Mouse (Mus musculus) brain, embryonic 14.5 days (tissue): Measurements from ENCODE around the gene Camk2d. TPM values are rescaled to one million over a fixed set of nuclear protein-coding genes. Genes with fewer than 3 reads are reported as not detected.

Source experiments
- DNase-seq: peaks from one replicate; pipeline ENCODE4 v3.0.0-alpha.2; 2011; ENCODE audit warnings: low read depth
- CTCF ChIP-seq: fragments of 200-500 bp; IDR thresholded peaks from 2 replicates; pipeline ENCODE4 v1.5.1; 2012; ENCODE audit warnings: inconsistent platforms, mild to moderate bottlenecking, moderate library complexity, borderline replicate concordance; ENCODE audit not compliant: insufficient read depth, insufficient read length; ENCODE audit errors: extremely low read depth
- POLR2A ChIP-seq: fragments of 200-500 bp; IDR thresholded peaks from 2 replicates; pipeline ENCODE4 v1.6.1; 2012; ENCODE audit warnings: mild to moderate bottlenecking, inconsistent platforms, borderline replicate concordance; ENCODE audit not compliant: poor library complexity, insufficient read depth, insufficient read length, severe bottlenecking; ENCODE audit errors: extremely low read depth
- polyA plus RNA-seq: library from polyadenylated mRNA; depleted of rRNA; stranded (reverse); fragments of >200 nt; gene quantifications from 2 replicates; pipeline ENCODE4 v1.2.3, GENCODE M21; 2012

Gene Camk2d
- polyA plus RNA-seq, 1 experiment: 84.1 TPM

- DNase-seq: no peak
- no peak for TF ChIP-seq CTCF
- no peak for TF ChIP-seq POLR2A
Measured at GRCm38 (mm10) chr3:126615306-126615705, 19.2 kb downstream of the Camk2d start.

GRCm38 (mm10) chr3:126620152-126620551 lies 24.1 kb downstream of the Camk2d start:
- no peak for DNase-seq
- no peak for TF ChIP-seq CTCF
- TF ChIP-seq POLR2A: no peak

DNA sequence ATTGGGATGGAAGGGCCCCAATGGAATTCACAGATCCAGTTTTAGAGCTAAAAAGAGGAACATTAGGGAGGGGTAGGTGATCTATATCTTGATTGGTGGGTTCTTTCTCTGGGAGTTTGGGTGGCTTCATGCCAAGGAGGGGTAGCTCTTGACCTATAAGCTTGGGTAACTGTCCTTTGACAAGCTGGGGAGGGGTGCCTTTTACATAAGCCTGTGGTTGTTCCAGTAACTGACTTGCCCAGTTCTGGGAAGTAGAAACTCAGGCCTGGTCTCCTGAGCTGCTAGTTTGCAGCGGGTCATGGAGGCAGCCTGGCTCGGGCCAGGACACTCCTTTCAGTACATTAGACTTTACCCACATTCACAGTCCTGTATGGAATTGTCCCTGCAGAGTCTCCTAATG lies 26.4 kb downstream of the Camk2d start:
- DNase-seq: no peak
- TF ChIP-seq CTCF: no peak
- TF ChIP-seq POLR2A: no peak

- no peak for DNase-seq
- TF ChIP-seq CTCF: no peak
- TF ChIP-seq POLR2A: no peak
Measured at GRCm38 (mm10) chr3:126624994-126625763, 29.1 kb downstream of the Camk2d start.

DNA sequence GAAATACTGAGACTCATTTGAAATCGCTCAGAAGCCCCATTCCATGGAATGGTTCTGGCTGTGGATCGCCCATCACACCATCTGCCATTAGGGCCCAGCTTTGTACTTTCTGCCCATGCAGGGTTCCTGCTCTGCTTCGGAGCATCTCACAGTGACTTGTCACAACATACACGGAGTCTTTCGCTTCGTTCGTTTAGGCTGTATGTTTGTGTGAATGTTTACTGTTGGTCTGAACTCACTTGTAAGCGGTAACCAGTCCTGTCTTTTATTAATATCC lies 29.6 kb downstream of the Camk2d start:
- TF ChIP-seq POLR2A: no peak
- TF ChIP-seq CTCF: no peak
- DNase-seq: no peak

DNA sequence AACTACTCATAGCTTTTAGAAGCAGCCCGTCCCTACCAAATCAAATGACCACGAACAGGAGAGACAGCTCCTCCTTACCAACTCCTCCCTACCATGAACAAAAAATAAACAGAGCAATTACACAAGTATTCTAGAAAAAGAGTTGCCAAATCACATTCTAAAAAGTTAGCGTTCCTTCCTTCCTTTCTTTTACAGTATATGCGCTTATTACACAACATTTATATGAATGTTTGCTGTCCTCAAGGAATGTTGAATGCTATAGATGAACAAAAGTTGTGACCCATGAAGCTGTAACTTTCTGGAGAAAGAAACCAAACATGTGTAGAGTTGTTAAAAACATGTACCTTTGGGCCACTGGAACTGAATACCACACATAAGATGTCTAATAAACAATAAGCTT lies 31.9 kb downstream of the Camk2d start:
- TF ChIP-seq CTCF (no peak), POLR2A (no peak)
- no peak for DNase-seq

- no peak for TF ChIP-seq POLR2A
- TF ChIP-seq CTCF: no peak
- no peak for DNase-seq
Measured at GRCm38 (mm10) chr3:126628380-126628779, 32.3 kb downstream of the Camk2d start.

- DNase-seq: no peak
- TF ChIP-seq CTCF (no peak), POLR2A (no peak)
Measured at GRCm38 (mm10) chr3:126629040-126629439, 32.9 kb downstream of the Camk2d start.

DNA sequence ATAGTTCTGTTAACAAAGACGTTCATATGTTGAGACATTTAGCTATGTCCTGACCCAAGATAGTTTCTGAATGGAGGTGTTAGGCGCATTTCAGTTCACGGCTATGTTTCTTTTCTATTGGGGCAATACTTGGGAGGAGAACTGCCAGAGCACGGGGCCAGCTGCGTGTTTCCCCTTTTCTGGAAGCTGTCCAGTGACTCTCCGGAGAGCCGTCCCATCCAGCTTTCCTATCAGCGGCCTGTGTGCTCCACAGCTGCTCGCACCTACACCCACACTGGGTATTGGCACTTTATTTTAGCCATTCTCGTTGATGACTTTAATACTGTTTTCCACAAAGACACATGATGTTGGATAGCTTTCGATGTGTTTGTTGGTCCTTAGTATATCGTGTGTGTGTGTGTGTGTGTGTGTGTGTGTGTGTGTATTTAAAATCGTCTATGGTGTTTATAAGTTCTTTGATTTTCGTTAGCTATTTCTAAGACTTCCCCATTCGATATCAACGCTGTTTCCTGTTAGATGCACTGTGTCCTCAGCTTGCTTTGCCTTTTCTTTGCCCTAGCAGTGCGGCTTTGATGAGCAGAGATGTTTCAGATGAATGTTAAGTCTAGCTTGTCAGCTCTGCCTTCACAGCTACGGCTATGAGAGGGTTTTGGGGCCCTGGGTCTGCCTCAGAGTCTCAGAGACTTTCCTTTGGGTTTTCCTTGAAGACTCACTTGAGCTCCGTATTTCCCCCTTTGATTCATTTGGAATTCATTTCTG lies 34.2 kb downstream of the Camk2d start:
- TF ChIP-seq POLR2A (no peak), CTCF (no peak)
- no peak for DNase-seq

DNA sequence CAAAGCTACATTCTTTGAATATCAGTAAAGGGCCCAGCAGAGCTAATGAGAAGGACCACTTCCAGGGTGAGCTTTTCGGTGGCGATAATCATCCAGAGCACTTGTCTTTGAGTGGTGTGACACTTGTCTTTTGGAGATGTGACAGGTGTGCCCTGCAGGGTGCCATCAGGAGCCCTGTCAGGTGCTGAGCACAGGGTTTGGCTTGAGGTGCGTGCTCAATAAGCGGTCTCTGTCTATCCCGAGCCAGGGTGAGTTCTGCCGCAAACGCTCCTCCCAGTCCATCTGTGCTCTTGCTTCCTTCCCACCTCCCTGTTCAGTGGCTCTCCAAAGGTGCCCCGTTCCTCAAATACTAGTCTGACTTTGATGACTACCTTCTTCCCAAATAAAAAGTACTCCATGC lies 35.5 kb downstream of the Camk2d start:
- no peak for DNase-seq
- TF ChIP-seq POLR2A (no peak), CTCF (no peak)

DNA sequence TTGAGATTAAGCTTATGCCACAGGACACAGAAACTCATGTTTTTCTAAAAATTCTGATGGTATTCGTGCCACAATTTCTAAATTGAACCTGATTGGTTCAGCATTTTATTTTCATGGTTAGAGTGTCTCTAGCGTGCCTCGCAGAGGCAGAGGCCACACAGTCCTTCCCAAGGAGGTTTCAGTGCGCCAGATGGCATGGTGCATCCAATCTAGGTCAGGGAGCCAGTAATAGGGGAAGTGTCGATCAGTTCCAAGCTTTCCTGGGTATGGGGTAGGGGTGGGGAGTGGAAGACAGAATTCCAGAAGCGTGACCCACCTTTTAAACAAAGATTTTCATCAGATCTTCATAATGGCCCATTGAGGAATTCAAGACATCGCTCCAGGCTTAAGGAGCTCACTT lies 36.5 kb downstream of the Camk2d start:
- TF ChIP-seq POLR2A (no peak), CTCF (no peak)
- no peak for DNase-seq

GRCm38 (mm10) chr3:126634171-126634570 lies 38.1 kb downstream of the Camk2d start:
- no peak for TF ChIP-seq CTCF
- no peak for TF ChIP-seq POLR2A
- no peak for DNase-seq

- DNase-seq: no peak
- TF ChIP-seq CTCF (no peak), POLR2A (no peak)
Measured at GRCm38 (mm10) chr3:126638259-126638658, 42.2 kb downstream of the Camk2d start.

GRCm38 (mm10) chr3:126639098-126639513 lies 43.0 kb downstream of the Camk2d start:
- peak; percentile 90 for DNase-seq
- TF ChIP-seq POLR2A (no peak), CTCF (no peak)
